Mouse (Mus musculus) bone marrow, adult 2 months (tissue): ENCODE data around the gene Rbms2.

Experiments
- CTCF ChIP-seq: fragments of 200-500 bp; IDR thresholded peaks from 2 replicates; pipeline ENCODE4 v1.5.1; 2011; ENCODE audit warnings: low read length, control low read depth; ENCODE audit not compliant: control insufficient read depth, insufficient read depth
- POLR2A ChIP-seq: fragments of 200-500 bp; IDR thresholded peaks from 2 replicates; pipeline ENCODE4 v1.6.1; 2011; ENCODE audit warnings: low read depth, mild to moderate bottlenecking, control low read depth, low read length, borderline replicate concordance; ENCODE audit not compliant: control insufficient read depth

- TF ChIP-seq CTCF (no peak), POLR2A (no peak)
Observed at GRCm38 (mm10) chr10:128218387-128219117, 38.5 kb upstream of the Rbms2 start.
